Mouse (Mus musculus): ENCODE data around the gene Muc3.
"Not testable (repeated sequence)": the region's sequence is repeated elsewhere in the genome, so short reads cannot be mapped to it uniquely, and the experiment has no call there.

The Muc3 gene

DNA sequence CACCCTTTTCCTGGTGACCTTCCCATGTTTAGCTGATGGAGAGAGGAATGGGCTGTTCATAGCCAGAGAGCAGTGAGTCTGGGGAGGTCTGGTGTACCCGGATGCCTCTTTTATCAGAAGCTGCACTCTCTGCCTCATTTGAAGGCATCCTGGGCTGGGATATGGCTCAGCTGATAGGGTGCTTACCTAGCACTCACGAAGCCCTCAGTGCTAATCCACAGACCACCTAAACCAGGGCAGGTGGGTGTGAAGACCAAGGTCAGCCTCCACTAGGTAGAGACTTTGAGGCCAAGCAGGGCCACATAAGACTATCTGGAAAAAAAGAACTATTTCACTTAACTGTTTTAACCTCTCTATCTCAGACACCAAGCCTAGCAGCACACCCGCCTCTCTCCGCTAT, 25.6 kb downstream of the Muc3 start:
- ATAC-seq (ENCODE audit: insufficient number of reproducible peaks, low FRiP score, low TSS enrichment) = no peak

DNA sequence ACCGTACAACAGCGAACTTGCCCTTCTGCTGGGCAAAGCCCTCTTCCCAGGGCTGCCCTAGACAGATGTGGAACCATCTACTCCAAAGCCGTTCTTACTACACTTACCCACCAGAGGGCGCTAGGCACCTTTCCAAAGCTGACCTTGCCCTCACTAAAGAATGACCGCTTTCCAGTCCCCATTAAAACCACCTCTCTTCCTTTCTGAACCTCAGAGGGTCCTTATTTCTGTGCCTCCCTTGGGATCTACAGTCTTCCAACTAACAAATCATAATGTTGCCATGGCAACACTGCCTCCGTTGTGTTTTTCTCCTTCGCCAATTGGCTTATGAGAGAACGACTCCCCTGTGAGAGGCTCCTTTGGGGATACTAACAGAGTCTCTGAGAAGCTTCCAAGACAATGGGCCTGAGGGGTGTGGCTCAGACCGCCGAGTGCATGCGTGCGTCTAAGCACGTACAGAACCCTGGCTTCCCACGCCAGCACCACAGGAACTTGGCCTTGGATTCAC, 26.4 kb downstream of the Muc3 start:
- ATAC-seq (ENCODE audit: insufficient number of reproducible peaks, low FRiP score, low TSS enrichment) = peak; percentile 36; the same call in 1 of the 2 replicates

DNA sequence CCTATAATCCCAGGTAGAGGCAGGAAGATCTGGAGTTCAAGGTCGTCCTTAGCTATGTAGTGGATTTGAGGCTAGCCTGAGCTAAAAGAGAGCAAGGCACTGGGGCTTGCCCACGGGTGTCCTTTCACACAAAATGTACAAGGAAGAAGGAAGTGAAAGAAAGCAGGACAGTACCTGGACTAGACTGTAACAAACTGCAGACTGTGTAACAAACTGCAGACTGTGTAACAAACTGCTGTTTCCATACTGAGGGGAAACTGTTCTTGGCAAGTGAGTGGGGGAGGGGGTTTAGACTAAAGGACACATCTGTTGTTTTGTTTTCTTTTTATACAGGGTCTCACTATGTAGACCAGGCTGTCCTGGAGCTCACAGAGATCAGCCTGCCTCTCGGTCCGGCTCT, 27.8 kb downstream of the Muc3 start:
- no peak for ATAC-seq (ENCODE audit: insufficient number of reproducible peaks, low FRiP score, low TSS enrichment)

DNA sequence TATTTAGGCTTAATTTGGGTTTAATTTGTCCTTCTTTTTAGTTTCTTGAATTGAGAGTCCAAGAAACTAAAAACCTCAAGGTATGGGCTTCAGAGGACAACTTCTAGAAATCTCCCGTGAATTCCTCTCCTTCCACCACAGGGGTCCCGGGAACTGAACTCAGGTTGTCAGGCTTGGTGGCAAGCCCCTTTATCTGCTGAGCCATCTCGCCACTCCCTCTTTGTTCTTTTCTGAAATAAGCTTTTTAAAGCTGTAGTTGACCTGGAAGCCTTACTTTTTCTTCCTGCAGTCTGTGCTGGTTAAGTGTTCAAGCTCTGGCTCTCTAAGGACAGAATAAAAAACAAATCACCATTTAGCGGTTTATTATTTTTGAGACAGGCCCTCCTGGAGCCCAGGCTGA, 30.2 kb downstream of the Muc3 start:
- ATAC-seq (ENCODE audit: insufficient number of reproducible peaks, low FRiP score, low TSS enrichment) = no peak

DNA sequence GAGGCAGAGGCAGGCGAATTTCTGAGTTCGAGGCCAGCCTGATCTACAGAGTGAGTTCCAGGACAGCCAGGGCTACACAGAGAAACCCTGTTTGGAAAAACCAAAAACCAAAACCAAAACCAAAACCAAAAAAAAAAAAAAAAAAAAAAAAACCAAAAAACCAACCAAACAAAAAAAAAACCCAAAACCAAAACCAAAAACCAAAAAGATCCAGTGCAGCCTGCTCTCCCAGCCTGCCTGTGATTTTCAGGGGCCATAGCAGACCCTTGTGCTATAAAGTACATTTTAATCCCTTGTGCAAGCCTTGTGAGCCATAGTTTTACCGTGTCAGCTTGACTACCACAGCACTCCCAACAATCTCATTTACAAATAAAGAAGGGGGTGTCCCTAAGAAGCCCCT, 31.1 kb downstream of the Muc3 start:
- not testable (repeated sequence) for ATAC-seq (ENCODE audit: insufficient number of reproducible peaks, low FRiP score, low TSS enrichment)

DNA sequence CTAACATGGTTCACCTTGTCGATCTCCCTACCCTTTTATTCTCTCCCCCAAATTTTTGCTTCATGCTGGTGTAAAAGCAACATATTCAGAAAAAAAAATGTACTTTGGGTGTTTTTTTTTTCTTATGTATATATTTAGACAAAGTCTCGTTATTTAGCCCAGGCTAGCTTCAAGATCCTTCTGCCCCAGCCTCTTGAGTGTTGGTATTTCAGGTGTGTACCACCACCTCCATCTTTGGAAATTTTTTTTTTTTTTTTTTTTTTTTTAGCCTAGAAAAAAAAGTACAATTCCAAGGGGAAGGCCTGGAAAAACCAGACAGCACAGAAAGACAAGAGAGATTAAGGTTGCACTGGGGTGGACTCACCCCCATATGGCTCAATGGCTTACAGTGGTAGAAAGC, 32.1 kb downstream of the Muc3 start:
- ATAC-seq (ENCODE audit: insufficient number of reproducible peaks, low FRiP score, low TSS enrichment) = no peak

DNA sequence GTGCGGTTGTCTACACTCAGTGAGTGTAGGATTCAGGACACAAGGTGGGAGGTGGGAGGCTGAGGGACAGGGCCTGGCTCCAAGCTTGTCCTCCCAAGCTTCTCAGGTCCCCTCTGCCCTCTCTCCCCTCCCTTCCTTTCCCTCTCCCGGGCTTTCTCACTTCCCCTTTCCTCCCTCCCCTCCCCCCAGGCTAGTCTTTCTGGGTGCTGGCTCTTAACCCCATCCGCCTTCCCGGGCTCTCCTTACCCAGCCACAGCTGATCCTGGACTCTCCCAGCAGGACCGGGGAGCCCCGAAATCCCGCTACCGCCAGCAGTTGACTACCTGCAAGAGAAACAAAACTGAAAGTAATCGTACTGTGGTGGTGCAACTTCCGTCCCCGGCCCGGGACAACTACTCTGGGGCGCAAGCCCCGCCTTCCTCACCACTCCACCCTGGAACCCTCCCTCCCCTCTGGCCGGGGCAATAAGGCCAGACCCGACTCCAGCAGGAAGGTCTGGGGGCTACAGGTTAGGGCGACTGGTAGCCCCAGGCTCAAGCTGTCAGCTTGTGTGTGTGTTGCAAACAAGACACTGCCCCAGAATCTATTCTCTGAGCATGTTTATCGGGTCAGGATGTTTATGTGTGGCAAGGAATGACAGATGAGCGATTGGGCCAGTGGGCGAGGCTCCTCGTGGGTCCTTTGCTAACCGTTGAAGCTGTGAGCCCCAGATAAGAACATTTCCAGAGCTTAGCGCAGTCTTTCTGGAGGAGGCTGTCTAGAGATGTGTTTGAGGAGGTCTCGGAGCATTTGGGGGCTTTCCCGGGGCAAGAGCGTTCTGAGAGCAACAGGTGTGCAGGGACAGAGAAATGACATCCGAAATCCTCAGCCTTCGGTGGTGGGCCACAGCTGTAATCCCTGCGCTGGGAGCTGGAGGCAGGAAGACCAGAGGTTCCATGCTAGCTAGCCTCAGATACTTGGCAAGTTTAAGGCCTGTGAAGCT, 33.0 kb downstream of the Muc3 start, which contains the start of gene Trim56:
Trim56 (minus strand) TSS at position 344 of the 982 bp plus-strand sequence.
- no peak for ATAC-seq (ENCODE audit: insufficient number of reproducible peaks, low FRiP score, low TSS enrichment)

DNA sequence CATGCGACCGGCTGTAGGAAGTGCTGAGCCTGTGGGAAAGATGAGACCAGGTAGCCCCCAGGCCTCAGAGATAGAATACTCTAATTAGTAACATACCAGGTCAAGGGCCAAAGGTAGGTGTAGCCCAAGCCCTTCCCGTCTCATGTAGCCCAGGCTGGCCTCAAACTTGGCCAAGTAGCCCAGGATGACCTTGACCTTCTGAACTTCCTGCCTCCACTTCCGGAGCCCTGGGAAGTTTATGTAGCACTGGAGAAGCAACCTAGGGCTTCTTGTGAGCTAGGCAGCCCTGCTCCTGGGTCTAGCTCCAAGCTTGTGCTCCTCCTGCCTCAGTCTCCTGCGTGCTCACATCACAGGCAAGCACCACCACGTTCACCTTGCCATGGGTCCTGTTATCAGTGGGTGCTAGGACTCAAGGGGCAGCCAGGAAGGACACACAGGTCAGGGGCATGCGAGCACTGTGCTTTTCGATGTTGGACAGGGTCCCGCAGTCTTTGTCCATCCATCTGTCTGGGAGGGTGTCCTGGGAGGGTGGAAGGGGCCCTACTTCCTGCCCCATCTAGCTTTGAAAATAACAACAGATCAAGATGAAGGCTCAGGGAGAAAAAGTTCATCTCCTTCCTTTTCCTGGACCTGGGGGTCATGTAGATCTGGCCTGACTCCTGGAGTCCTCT, 34.1 kb downstream of the Muc3 start:
- no peak for ATAC-seq (ENCODE audit: insufficient number of reproducible peaks, low FRiP score, low TSS enrichment)

DNA sequence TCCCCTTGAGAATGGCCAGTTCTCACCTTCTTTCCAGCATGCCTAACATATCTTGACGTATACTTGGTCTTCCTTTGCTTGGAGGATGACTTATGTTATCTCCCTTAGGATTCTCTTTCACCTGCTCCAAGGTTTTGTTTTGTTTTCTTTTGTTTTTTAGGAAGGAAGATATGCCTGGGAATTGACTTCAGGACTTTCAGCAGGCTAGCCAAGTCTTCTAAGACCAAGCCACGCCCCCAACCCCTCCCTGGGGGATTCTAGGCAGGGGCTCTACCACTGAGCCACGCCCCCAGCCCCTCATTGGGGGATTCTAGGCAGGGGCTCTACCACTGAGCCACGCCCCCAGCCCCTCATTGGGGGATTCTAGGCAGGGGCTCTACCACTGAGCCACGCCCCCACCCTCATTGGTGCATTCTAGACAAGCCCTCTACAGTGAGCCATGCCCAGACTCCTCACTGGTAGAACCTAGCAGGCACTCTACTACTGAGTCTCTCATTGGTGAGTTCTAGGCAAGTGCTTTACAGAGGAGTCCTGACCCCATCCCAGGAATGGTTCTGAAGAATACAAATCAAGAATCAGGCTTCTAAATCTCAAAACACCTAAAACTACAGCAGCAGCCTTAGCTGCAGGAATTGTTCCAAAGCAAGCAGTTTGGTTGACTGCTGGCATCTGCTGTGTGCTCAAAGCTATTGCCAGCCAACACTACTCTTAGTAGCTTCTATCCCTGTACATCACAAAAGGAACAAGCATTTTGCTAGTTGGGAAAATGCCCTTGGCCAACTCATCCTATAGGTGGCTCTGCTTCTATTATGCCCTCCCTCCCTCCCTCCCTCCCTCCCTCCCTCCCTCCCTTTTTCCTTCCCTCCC, 37.3 kb downstream of the Muc3 start:
- no peak for ATAC-seq (ENCODE audit: insufficient number of reproducible peaks, low FRiP score, low TSS enrichment)

DNA sequence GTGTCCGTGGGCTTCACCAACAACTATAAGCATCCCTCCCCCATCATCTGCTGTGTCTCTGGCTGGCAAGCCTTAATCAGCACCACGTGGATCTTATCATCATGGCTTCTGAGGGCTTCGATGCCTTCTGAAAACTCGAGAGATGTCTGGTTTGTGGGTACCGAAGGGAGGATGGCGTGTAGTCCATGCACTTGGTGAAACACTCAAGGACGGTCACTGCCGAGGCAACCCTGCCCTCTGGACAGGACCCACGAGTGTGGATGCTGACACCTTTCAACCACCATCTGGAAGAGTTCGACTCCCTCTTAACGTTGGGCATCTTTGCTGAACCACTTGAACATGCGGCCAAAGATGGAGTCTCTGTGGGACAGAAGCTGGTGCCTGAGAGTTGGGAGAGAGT, 38.3 kb downstream of the Muc3 start:
- no peak for ATAC-seq (ENCODE audit: insufficient number of reproducible peaks, low FRiP score, low TSS enrichment)

DNA sequence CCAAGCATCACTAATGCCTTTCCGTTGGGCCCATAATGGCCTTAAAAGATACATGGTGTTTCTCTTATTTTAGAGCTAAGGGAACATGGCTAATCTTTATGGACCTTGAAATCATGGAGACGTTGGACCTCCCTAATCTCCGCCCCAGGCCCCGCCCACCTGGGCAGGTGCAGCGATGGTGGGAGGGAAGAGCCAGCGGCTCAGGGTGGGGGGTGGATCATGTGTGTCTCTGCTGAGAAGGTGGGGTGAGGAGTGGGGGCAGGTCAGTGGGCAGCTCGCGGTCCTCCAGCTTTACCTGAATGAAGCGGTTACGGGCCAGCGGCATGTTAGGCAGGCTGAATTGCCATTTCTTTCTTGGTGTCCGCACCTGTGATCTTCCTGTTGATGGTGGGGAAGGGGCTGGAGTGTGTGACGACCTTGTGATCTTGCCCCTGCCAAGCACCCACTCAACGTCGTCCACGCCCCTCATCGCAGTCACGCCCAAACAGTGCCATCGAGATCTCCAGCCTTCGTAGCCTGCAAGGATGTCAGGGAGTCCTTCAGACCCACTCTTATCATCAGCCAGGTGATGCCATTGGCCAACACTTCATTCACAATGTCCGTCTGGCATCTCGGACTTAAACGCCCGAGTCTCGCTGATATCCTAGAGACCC, 39.1 kb downstream of the Muc3 start:
- no peak for ATAC-seq (ENCODE audit: insufficient number of reproducible peaks, low FRiP score, low TSS enrichment)

DNA sequence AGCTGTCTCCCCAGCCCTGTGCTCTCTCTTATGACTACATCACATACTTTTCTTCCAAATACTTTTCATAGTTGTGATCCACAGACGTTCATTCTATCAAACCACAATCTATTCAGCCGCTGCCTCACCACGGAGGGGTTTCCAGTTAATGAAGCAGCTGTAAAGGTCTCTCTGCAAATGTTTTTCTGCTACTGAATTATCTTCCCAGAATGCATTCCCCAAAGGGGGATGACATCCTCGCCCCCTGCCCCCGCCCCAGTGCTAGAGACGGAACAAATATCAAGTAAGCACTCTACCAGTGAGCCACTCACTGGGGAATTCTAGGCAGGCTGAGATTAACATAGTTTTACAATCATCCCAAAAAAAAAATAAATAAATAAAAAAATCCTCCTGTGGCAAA, 41.0 kb downstream of the Muc3 start:
- no peak for ATAC-seq (ENCODE audit: insufficient number of reproducible peaks, low FRiP score, low TSS enrichment)

DNA sequence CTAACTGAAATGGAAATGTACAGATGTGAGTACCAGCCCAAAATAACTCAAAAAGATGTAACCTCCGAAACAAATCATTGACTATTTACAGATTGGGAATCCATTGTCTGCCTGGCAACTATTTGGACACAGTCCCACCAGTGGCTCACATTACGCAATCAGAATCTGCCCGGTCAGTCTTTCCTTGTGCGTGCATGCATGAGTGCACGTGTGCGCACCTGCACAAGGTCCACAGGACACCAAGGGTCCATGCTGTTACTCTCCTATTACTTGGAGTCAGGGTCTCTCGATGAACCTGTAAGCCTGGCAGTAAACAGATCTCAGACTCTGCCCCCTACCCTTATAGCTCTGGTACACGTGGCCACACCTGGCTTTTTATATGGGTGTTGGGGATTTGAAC, 41.5 kb downstream of the Muc3 start:
- ATAC-seq (ENCODE audit: insufficient number of reproducible peaks, low FRiP score, low TSS enrichment) = no peak

DNA sequence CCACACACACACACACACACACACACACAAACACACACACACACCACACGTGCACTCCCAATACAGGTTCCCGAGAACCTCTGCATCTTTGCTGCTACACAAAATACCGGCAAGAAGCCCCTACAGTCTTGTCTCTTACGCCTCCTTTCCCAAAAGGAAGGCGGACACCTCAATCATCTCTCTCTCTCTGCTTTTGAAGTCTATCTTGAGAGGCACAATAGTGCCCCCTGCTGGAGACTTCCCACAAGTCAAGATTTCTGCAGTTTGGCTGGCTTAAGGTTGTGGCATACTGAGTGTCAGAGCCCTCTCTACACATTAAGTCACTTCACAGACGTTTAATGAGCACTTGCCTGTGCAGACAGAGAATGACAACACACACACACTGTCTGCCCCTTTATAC, 42.1 kb downstream of the Muc3 start:
- no peak for ATAC-seq (ENCODE audit: insufficient number of reproducible peaks, low FRiP score, low TSS enrichment)

DNA sequence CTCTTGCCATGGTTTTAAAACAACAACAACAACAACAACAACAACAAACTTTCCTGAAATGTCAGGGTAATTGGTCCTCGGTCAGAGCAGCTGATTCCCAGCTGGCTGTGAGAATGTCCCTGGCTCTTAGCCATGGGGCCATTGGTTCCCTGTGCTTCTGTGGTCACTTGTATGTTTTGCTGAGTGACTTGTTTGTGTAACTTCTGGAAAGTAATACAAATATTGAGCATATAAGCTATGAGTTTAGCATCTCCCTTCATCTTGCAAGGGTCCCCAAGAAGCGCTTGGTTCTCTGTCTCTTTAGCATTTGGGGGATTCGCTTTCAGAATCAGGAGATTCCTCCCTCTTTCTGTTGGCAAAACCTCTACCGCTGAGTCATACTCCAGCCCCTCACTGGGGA, 42.7 kb downstream of the Muc3 start:
- ATAC-seq (ENCODE audit: insufficient number of reproducible peaks, low FRiP score, low TSS enrichment) = no peak

DNA sequence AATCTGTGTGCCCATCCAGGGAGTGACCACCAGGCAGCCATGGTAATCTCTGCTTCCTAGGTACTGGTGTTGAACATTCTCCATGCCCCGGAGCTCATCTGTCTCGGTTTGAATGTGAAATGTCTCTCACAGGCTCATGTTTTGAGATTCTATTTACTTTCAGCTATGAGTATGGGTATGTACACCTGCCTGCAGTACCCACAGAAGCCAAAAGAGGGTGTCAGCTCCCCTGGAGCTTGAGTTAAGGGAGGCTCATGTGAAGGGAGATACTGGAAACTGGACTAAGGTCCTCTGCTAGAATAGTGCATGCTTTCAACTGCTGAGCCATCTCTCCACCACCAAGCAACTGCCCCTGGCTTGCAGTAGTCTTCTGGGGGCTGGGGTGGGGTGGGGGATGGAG, 45.2 kb downstream of the Muc3 start:
- no peak for ATAC-seq (ENCODE audit: insufficient number of reproducible peaks, low FRiP score, low TSS enrichment)

DNA sequence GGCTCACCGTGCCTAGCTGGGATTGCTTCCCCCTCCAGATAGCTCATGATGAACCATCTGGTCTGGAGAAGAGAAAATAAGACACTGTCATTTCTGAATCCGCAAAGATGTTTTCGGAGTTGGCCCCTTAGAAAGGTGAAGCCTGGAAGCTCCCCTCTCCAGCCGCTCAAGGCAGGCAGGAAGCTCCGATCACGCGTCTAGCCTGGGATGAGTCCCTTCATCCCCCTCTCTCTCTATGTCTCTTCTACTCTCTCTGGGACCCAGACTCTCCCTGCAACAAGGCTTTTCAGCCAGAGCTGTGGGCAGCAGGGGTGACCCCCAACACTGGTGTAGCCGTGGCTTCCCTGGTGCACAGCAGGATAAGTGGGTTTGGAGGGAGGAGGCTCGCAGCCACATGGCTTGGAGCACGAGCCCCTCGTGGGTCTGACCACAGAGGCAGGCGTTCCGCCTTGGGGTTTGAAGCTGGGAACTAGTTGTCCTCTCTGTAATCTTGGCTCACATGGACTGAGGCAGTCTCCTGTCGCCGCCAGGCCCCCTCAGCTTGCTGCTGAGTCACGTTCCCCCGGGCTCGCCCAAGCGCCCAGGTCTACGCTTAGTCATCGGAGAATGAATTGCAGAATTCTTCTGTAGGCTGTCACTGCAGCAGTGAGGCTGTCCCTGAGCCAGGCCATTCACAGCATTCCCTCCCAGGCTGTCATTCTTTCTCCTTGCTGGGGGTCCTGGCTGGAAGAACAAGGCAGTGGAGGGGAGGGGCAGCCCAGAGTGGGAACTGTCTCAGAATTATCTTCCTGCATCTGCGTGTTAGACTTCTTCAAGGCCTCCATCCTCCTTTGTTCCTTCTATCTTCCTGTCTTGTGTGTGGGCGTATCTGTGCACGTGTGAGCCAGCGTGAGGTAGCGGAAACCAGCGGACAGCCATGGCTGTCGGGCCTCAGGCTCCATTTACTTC, 46.3 kb downstream of the Muc3 start:
- no peak for ATAC-seq (ENCODE audit: insufficient number of reproducible peaks, low FRiP score, low TSS enrichment)

DNA sequence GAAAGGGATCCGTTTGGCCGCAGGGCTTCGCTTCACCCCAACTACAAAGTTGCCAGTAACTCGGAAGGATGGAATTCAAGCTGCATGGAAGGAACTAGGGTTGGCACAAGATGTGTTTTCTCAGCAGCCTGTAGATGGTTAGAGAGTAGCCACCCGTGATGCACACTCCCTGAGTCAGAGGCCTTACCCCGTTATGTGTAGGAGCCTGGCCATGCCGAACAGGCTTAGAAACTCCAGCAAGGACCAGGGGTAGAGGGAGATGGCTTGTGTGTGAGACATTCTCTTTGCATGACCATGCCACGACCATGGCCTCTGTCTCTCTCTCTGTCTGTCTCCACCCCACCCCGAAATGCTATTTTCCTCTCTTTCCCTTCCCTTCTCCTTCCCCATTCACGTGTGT, 47.0 kb downstream of the Muc3 start:
- ATAC-seq (ENCODE audit: insufficient number of reproducible peaks, low FRiP score, low TSS enrichment) = no peak

DNA sequence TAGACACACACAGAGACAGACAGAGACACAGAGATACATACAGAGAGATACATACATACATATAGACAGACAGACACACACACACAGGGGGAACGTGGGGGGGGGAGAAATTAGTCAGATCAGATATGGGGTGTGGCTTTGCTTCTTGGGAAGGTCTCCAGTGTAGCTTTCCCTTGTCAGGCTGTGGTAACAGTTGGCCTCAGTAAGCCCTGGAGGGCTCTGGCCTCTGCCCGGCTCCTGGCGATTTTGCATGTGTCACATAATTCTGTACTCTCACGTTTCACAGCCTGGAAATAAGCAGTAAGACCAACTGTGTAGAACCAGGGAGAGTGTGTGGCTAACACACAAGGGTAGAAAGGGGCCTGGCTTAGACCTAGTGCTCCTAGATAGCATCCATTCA, 48.5 kb downstream of the Muc3 start:
- no peak for ATAC-seq (ENCODE audit: insufficient number of reproducible peaks, low FRiP score, low TSS enrichment)

Data from cerebellum, adult (tissue).